Mouse (Mus musculus): ENCODE measurements around the gene Hist2h3b.
A peak's percentile ranks its signal among the peaks of the same experiment; 100 is the strongest.

Gene Hist2h3b

GRCm38 (mm10) chr3:96302076-96302475 is 33.6 kb downstream of the Hist2h3b start:
- no peak for DNase-seq

- peak; percentile 31 for DNase-seq
These were observed 38.1 kb downstream of the Hist2h3b start for GRCm38 (mm10) chr3:96306506-96306905.

DNA sequence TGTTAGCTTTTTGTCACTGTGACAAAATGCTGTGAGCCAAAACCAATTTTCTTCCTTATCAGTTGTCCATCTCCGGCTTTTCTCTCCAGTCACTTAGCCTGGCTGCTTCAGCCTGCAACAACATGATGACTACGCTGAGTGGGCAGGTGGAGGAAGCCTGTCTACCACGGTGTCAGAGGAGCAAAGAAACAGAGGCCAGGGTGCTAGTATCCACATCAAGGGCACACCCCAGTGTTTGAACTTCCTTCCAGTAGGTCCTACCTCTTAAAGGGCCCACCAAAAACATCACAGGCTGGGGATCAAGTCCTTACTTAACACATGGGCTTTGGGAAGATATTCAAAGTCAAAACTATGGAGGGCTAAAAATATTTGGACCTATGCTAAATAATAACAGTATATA is 41.0 kb downstream of the Hist2h3b start:
- peak; percentile 18 for DNase-seq

GRCm38 (mm10) chr3:96312341-96313098 is 44.1 kb downstream of the Hist2h3b start:
- no peak for DNase-seq

Measured in thymus, postnatal 25 days (tissue).